Mouse (Mus musculus) heart, adult 18-20 months (tissue): ENCODE data around the gene Cfap45. TPM values are rescaled to one million over a fixed set of nuclear protein-coding genes. Genes with fewer than 3 reads are reported as not detected.

ENCODE experiments used
- DNase-seq, 2 experiments: peaks; one replicate each; pipeline ENCODE4 v3.0.0; 2021 to 2022; ENCODE audit warnings: mixed read lengths in 1 of 2
- long read RNA-seq, 2 experiments: library from polyadenylated mRNA; stranded (forward); transcript quantifications; one replicate each; pipeline ENCODE4 v2.0.0; 2021
- total RNA-seq, 2 experiments: library from RNA; stranded (reverse); gene quantifications; 2 replicates each; pipeline ENCODE4 v1.2.3; 2021

The Cfap45 gene
- total RNA-seq: 1 to 10 TPM in 1 of 2 experiments, not detected in 1; 1.2 TPM
- long read RNA-seq, experiment 1: 0 reads
- long read RNA-seq, experiment 2: 0 reads

GRCm38 (mm10) chr1:172520576-172521440 lies at the start of gene Cfap45:
Cfap45 (plus strand) TSS chr1:172520801.
- peak; percentile 84 to 92 for DNase-seq

- no peak for DNase-seq
Measured at GRCm38 (mm10) chr1:172472909-172473308, 47.7 kb upstream of the Cfap45 start.

GRCm38 (mm10) chr1:172474196-172474595 lies 46.4 kb upstream of the Cfap45 start:
- DNase-seq: no peak

- peak; percentile 29 to 75 for DNase-seq
Measured at GRCm38 (mm10) chr1:172475054-172475741, 45.4 kb upstream of the Cfap45 start, which contains the start of gene Slamf9. Slamf9 (plus strand) TSS chr1:172475358.

GRCm38 (mm10) chr1:172478020-172478419 lies 42.6 kb upstream of the Cfap45 start:
- DNase-seq: peak in 1 of 2 experiments; percentile 38

GRCm38 (mm10) chr1:172480376-172480775 lies 40.2 kb upstream of the Cfap45 start:
- DNase-seq: no peak

GRCm38 (mm10) chr1:172481111-172481510 lies 39.5 kb upstream of the Cfap45 start:
- no peak for DNase-seq

GRCm38 (mm10) chr1:172481540-172482280 lies 38.9 kb upstream of the Cfap45 start, which contains the start of gene Igsf9:
Igsf9 (plus strand) TSS chr1:172481788.
- DNase-seq: peak; percentile 88 to 92

- DNase-seq: no peak
Measured at GRCm38 (mm10) chr1:172482518-172483360, 37.9 kb upstream of the Cfap45 start.

- DNase-seq: no peak
Measured at GRCm38 (mm10) chr1:172483361-172483660, 37.3 kb upstream of the Cfap45 start.

- no peak for DNase-seq
Measured at GRCm38 (mm10) chr1:172484236-172484635, 36.4 kb upstream of the Cfap45 start.

GRCm38 (mm10) chr1:172484671-172485070 lies 35.9 kb upstream of the Cfap45 start:
- no peak for DNase-seq

GRCm38 (mm10) chr1:172485821-172486220 lies 34.8 kb upstream of the Cfap45 start:
- no peak for DNase-seq

GRCm38 (mm10) chr1:172486236-172486635 lies 34.4 kb upstream of the Cfap45 start:
- DNase-seq: no peak

GRCm38 (mm10) chr1:172486651-172487050 lies 34.0 kb upstream of the Cfap45 start:
- DNase-seq: no peak

GRCm38 (mm10) chr1:172487859-172488258 lies 32.7 kb upstream of the Cfap45 start:
- no peak for DNase-seq

- no peak for DNase-seq
Measured at GRCm38 (mm10) chr1:172488831-172489230, 31.8 kb upstream of the Cfap45 start.

- no peak for DNase-seq
Measured at GRCm38 (mm10) chr1:172489585-172490250, 30.9 kb upstream of the Cfap45 start.

GRCm38 (mm10) chr1:172490261-172490661 lies 30.3 kb upstream of the Cfap45 start:
- peak; percentile 85 to 98 for DNase-seq

GRCm38 (mm10) chr1:172492047-172492446 lies 28.6 kb upstream of the Cfap45 start:
- DNase-seq: no peak

- no peak for DNase-seq
Measured at GRCm38 (mm10) chr1:172493516-172493915, 27.1 kb upstream of the Cfap45 start.
